ENCODE assay signal across 10 mouse cellular contexts in the genomic region with DNA sequence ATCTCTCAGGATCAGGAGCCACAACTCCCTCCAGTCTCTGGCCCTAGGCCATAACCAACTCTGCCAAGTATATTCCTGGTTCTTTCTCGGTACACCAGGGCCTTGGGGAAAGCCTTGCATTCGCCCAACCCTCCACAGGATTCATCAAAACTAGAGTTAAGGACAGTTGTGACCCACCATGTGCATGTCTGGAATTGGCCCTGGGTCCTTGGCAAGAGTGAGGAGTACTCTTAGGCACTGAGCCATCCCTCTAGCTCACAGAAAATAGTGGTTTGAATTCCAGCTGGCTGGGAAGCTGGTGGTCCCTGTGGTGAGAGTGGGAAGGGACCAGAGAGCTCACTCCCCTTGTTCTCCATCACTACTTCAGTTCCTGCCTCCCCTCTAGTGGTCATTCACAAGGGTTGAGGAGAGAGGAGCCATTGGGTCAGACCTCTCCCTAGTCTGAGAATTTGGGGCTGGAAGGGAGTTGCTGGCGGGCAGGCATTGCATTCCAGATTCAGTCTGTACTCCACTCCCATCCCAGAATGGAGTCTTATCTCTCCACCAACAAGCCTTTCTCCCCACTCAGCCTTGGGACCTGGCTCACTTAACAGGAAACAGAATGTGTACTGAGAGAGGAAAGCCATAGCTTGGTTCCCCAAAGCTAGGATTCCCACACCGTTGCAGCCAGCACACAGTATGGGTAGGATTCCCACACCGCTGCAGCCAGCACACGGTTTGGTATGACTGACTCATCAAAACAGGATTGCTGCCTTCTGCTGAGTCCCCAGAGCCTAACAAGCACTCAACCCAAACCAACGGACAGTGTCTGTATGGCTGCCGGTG. TPM values are rescaled to one million over a fixed set of nuclear protein-coding genes. Genes with fewer than 3 reads are reported as not detected.
DNase-seq lines count a peak whose midpoint lies in the region; ATAC-seq and TF ChIP-seq lines count a peak whose summit lies in the region.
"Had no signal": no experiment of that assay in that cellular context is flagged by ENCODE, and none has a peak within 500 bp of the region (broad histone marks: within the 10 kb centered on the region; RNA-seq: fewer than 3 reads in every experiment).

No protein-coding gene starts in this region.

- no peak overlapping the region for H3K27ac ChIP-seq in heart, embryonic 11.5 days (ENCODE audit: low read depth, low read length)
- no peak overlapping the region for H3K27ac ChIP-seq in midbrain, postnatal 0 days (ENCODE audit: low read depth, low read length)
- no peak overlapping the region for H3K27ac ChIP-seq in midbrain, embryonic 15.5 days

- no peaks in the 10 kb centered on the region for H3K36me3 ChIP-seq in heart, embryonic 11.5 days (ENCODE audit: control insufficient read depth, insufficient read depth, low read length)
- no peaks in the 10 kb centered on the region for H3K36me3 ChIP-seq in midbrain, postnatal 0 days (ENCODE audit: insufficient read depth, low read length)
- no peaks in the 10 kb centered on the region for H3K36me3 ChIP-seq in midbrain, embryonic 15.5 days (replicated peaks)

- peak; percentile 35; the same call in 1 of the 2 replicates for TF ChIP-seq CTCF in midbrain, postnatal 0 days (IDR thresholded peaks at IDR 0.05)

- WGBS in heart, embryonic 11.5 days (ENCODE audit: insufficient replicate concordance): 67% methylated on average over 8 of the region's 8 CpGs
- 75% methylated on average over 8 of the region's 8 CpGs for WGBS in midbrain, postnatal 0 days
- 81% methylated on average over 8 of the region's 8 CpGs for WGBS in midbrain, embryonic 15.5 days

- H3K4me3 ChIP-seq in heart, embryonic 11.5 days (ENCODE audit: low read depth, low read length): no peak overlapping the region
- H3K4me3 ChIP-seq in midbrain, postnatal 0 days (ENCODE audit: low read depth, low read length): no peak overlapping the region
- no peak overlapping the region for H3K4me3 ChIP-seq in midbrain, embryonic 15.5 days

- no peaks in the 10 kb centered on the region for H3K9me3 ChIP-seq in heart, embryonic 11.5 days (replicated peaks; ENCODE audit: control insufficient read depth, low read length)
- H3K9me3 ChIP-seq in midbrain, postnatal 0 days (ENCODE audit: low read length): no peaks in the 10 kb centered on the region
- H3K9me3 ChIP-seq in midbrain, embryonic 15.5 days: no peaks in the 10 kb centered on the region

- no peak overlapping the region for H3K9ac ChIP-seq in heart, embryonic 11.5 days (ENCODE audit: low read depth, low read length)
- no peak overlapping the region for H3K9ac ChIP-seq in midbrain, postnatal 0 days (replicated peaks; ENCODE audit: low read length, poor library complexity, severe bottlenecking)
- no peak overlapping the region for H3K9ac ChIP-seq in midbrain, embryonic 15.5 days

- H3K4me2 ChIP-seq in heart, embryonic 11.5 days: no peak overlapping the region
- no peak overlapping the region for H3K4me2 ChIP-seq in midbrain, postnatal 0 days (ENCODE audit: low read depth, low read length, poor library complexity, severe bottlenecking)
- H3K4me2 ChIP-seq in midbrain, embryonic 15.5 days: no peak overlapping the region

- H3K4me1 ChIP-seq in heart, embryonic 11.5 days (ENCODE audit: control insufficient read depth, insufficient read depth, low read length): 0 out of 2 replicates have a peak, but pooled peaks cover 3% of the 10 kb centered on the region
- H3K4me1 ChIP-seq in midbrain, postnatal 0 days (ENCODE audit: insufficient read depth, low read length): no peaks in the 10 kb centered on the region
- H3K4me1 ChIP-seq in midbrain, embryonic 15.5 days: peaks cover 21% of the 10 kb centered on the region

- peaks cover 3% of the 10 kb centered on the region; the same call in 1 of the 2 replicates for H3K27me3 ChIP-seq in heart, embryonic 11.5 days (ENCODE audit: control insufficient read depth, insufficient read depth, low read length)
- no peaks in the 10 kb centered on the region for H3K27me3 ChIP-seq in midbrain, postnatal 0 days (ENCODE audit: insufficient read depth, low read length)
- no peaks in the 10 kb centered on the region for H3K27me3 ChIP-seq in midbrain, embryonic 15.5 days (replicated peaks)

- ATAC-seq in heart, embryonic 11.5 days (replicated peaks; ENCODE audit: insufficient number of reproducible peaks, low FRiP score, low TSS enrichment): no peak
- ATAC-seq in midbrain, postnatal 0 days (ENCODE audit: low FRiP score): no peak
- no peak for ATAC-seq in midbrain, embryonic 15.5 days (replicated peaks)

- intact Hi-C loops in heart, postnatal 10 days (cut with DNase I): no loop called here

- peak; percentile 62 to 70 for DNase-seq in heart, adult 18-20 months
- peak; percentile 56 for DNase-seq in midbrain, postnatal 0 days (ENCODE audit: low spot score)
- DNase-seq in heart, postnatal 10 days: peak; percentile 67 to 70
- DNase-seq in skeletal muscle tissue, adult 2 months (ENCODE audit: low read depth, low spot score): peak; percentile 31
- DNase-seq in urinary bladder, postnatal 36 days (ENCODE audit: low spot score in 2 of 2): no peak
- DNase-seq in spleen, postnatal 36 days (ENCODE audit: low spot score in 2 of 2): no peak
- DNase-seq: thymus, adult 18-20 months had no signal

RNA-seq across cellular contexts. Expression of a gene that starts 43.1 kb away (rescaled TPM):
- total RNA-seq in heart, adult 18-20 months (2021): 10 to 100 TPM; 21.3 to 22.3 TPM
- 1.7 and 1.8 TPM in 2 replicates for polyA plus RNA-seq in heart, embryonic 11.5 days (2014; fragmentation: Nextera tagmentation; extraction: Ambion mirVana)
- 2.7 and 3.6 TPM in 2 replicates for total RNA-seq in midbrain, postnatal 0 days (2014; rRNA removed)
- 0.63 and 1.1 TPM in 2 replicates for polyA plus RNA-seq in midbrain, postnatal 0 days (2015; fragmentation: Nextera tagmentation; extraction: Ambion mirVana)
- polyA plus RNA-seq in midbrain, embryonic 15.5 days (2015; fragmentation: Nextera tagmentation; extraction: Ambion mirVana): 2.0 and 2.8 TPM in 2 replicates
- total RNA-seq in heart, postnatal 10 days (2021): 10 to 100 TPM; 20.8 to 22.5 TPM
- total RNA-seq: hematopoietic stem cell, adult 5-6 weeks had no signal

Comparison
In these comparisons a context has a peak if more than half of its experiments do, and no peak if none do; other contexts are left out.
1. DNase-seq: peak in heart, adult 18-20 months (2 of 2), midbrain, postnatal 0 days (single experiment), heart, postnatal 10 days (2 of 2) and skeletal muscle tissue, adult 2 months (single experiment); none in urinary bladder, postnatal 36 days (0 of 2) and spleen, postnatal 36 days (0 of 2).